Mouse (Mus musculus): Measurements from ENCODE around the gene Gm2310. TPM values are rescaled to one million over a fixed set of nuclear protein-coding genes. Genes with fewer than 3 reads are reported as not detected.
A peak's percentile ranks its signal among the peaks of the same experiment; 100 is the strongest.
"Not testable (repeated sequence)": the region's sequence is repeated elsewhere in the genome, so short reads cannot be mapped to it uniquely, and the experiment has no call there.

Gm2310 gene
- not detected in 2 replicates for polyA plus RNA-seq (2016; fragmentation: Nextera tagmentation; extraction: Ambion mirVana)

- not testable (repeated sequence) for H3K4me1 ChIP-seq; H3K27me3 ChIP-seq (ENCODE audit: poor library complexity, severe bottlenecking); H3K9me3 ChIP-seq; H3K36me3 ChIP-seq (replicated peaks); DNase-seq (ENCODE audit: extremely low spot score, low spot score); H3K4me3 ChIP-seq; H3K27ac ChIP-seq
Measured at GRCm38 (mm10) chr15:8519853-8520252, at the start of gene Gm2310. Gm2310 (minus strand) TSS chr15:8519953.

GRCm38 (mm10) chr15:8568645-8569528 is 49.1 kb upstream of the Gm2310 start:
- under 1% methylated on average over 61 of the region's 61 CpGs for WGBS
- no peaks in the 10 kb centered on the region for H3K36me3 ChIP-seq (replicated peaks)

GRCm38 (mm10) chr15:8568286-8568644 is 48.5 kb upstream of the Gm2310 start:
- Histone ChIP-seq H3K4me1 (peaks cover 15% of the 10 kb centered on the region), H3K27me3 (ENCODE audit: poor library complexity, severe bottlenecking) (peaks cover 36% of the 10 kb centered on the region), H3K4me3 (peak overlapping the region; percentile 68), H3K27ac (no peak overlapping the region), H3K36me3 (replicated peaks) (no peaks in the 10 kb centered on the region), H3K9me3 (no peaks in the 10 kb centered on the region)
- 3% methylated on average over 7 of the region's 7 CpGs for WGBS
- DNase-seq (ENCODE audit: extremely low spot score, low spot score) = no peak

More at GRCm38 (mm10) chr15:8568645-8569528, 49.1 kb upstream of the Gm2310 start:
- Histone ChIP-seq H3K4me3 (peak overlapping the region; percentile 68), H3K4me1 (peaks cover 15% of the 10 kb centered on the region), H3K27me3 (ENCODE audit: poor library complexity, severe bottlenecking) (peaks cover 36% of the 10 kb centered on the region), H3K27ac (peak overlapping the region; percentile 51), H3K9me3 (no peaks in the 10 kb centered on the region)
- DNase-seq (ENCODE audit: extremely low spot score, low spot score) = peak; percentile 73

- WGBS = 67% methylated on average over 6 of the region's 6 CpGs
- no peak overlapping the region for H3K27ac ChIP-seq
- no peaks in the 10 kb centered on the region for H3K36me3 ChIP-seq (replicated peaks)
- H3K4me3 ChIP-seq = no peak overlapping the region
- H3K9me3 ChIP-seq = no peaks in the 10 kb centered on the region
- peaks cover 23% of the 10 kb centered on the region for H3K27me3 ChIP-seq (ENCODE audit: poor library complexity, severe bottlenecking)
- peaks cover 15% of the 10 kb centered on the region for H3K4me1 ChIP-seq
- no peak for DNase-seq (ENCODE audit: extremely low spot score, low spot score)
Measured at GRCm38 (mm10) chr15:8565416-8565815, 45.7 kb upstream of the Gm2310 start.

- no peak overlapping the region for H3K4me3 ChIP-seq
- H3K9me3 ChIP-seq = no peaks in the 10 kb centered on the region
- H3K4me1 ChIP-seq = peaks cover 9% of the 10 kb centered on the region
- H3K27ac ChIP-seq = no peak overlapping the region
- DNase-seq (ENCODE audit: extremely low spot score, low spot score) = no peak
- peaks cover 17% of the 10 kb centered on the region for H3K27me3 ChIP-seq (ENCODE audit: poor library complexity, severe bottlenecking)
- WGBS = 91% methylated on average over 3 of the region's 3 CpGs
- no peaks in the 10 kb centered on the region for H3K36me3 ChIP-seq (replicated peaks)
Measured at GRCm38 (mm10) chr15:8564331-8564730, 44.6 kb upstream of the Gm2310 start.

GRCm38 (mm10) chr15:8563423-8564194 is 43.9 kb upstream of the Gm2310 start:
- Histone ChIP-seq H3K36me3 (replicated peaks) (no peaks in the 10 kb centered on the region), H3K27ac (no peak overlapping the region), H3K4me1 (peaks cover 6% of the 10 kb centered on the region), H3K4me3 (no peak overlapping the region), H3K27me3 (ENCODE audit: poor library complexity, severe bottlenecking) (peaks cover 14% of the 10 kb centered on the region), H3K9me3 (no peaks in the 10 kb centered on the region)
- no peak for DNase-seq (ENCODE audit: extremely low spot score, low spot score)
- WGBS = 86% methylated on average over 1 of the region's 1 CpGs

- no peak for DNase-seq (ENCODE audit: extremely low spot score, low spot score)
- Histone ChIP-seq H3K27me3 (ENCODE audit: poor library complexity, severe bottlenecking) (peaks cover 6% of the 10 kb centered on the region), H3K4me3 (no peak overlapping the region), H3K4me1 (no peaks in the 10 kb centered on the region; the same call in 1 of the 2 replicates), H3K9me3 (no peaks in the 10 kb centered on the region), H3K36me3 (replicated peaks) (no peaks in the 10 kb centered on the region), H3K27ac (no peak overlapping the region)
- WGBS = 90% methylated on average over 7 of the region's 7 CpGs
Measured at GRCm38 (mm10) chr15:8562776-8563175, 43.0 kb upstream of the Gm2310 start.

GRCm38 (mm10) chr15:8531201-8531600 is 11.4 kb upstream of the Gm2310 start:
- Histone ChIP-seq H3K9me3 (no peaks in the 10 kb centered on the region), H3K36me3 (replicated peaks) (no peaks in the 10 kb centered on the region), H3K27me3 (ENCODE audit: poor library complexity, severe bottlenecking) (no peaks in the 10 kb centered on the region), H3K4me1 (peaks cover 4% of the 10 kb centered on the region; the same call in 1 of the 2 replicates), H3K4me3 (no peak overlapping the region), H3K27ac (no peak overlapping the region)
- no peak for DNase-seq (ENCODE audit: extremely low spot score, low spot score)
- 71% methylated on average over 5 of the region's 5 CpGs for WGBS

- H3K36me3 ChIP-seq (replicated peaks) = no peaks in the 10 kb centered on the region
- H3K4me1 ChIP-seq = peaks cover 7% of the 10 kb centered on the region; the same call in 1 of the 2 replicates
- WGBS = 67% methylated on average over 5 of the region's 5 CpGs
- no peaks in the 10 kb centered on the region for H3K9me3 ChIP-seq
- no peak for DNase-seq (ENCODE audit: extremely low spot score, low spot score)
- no peak overlapping the region for H3K4me3 ChIP-seq
- H3K27me3 ChIP-seq (ENCODE audit: poor library complexity, severe bottlenecking) = no peaks in the 10 kb centered on the region
- no peak overlapping the region for H3K27ac ChIP-seq
Measured at GRCm38 (mm10) chr15:8512957-8513356, 6.8 kb downstream of the Gm2310 start.

- 80% methylated on average over 9 of the region's 9 CpGs for WGBS
- Histone ChIP-seq H3K36me3 (replicated peaks) (no peaks in the 10 kb centered on the region), H3K4me1 (peaks cover 7% of the 10 kb centered on the region; the same call in 1 of the 2 replicates), H3K27me3 (ENCODE audit: poor library complexity, severe bottlenecking) (no peaks in the 10 kb centered on the region), H3K27ac (no peak overlapping the region), H3K4me3 (no peak overlapping the region), H3K9me3 (no peaks in the 10 kb centered on the region)
- DNase-seq (ENCODE audit: extremely low spot score, low spot score) = no peak
Measured at GRCm38 (mm10) chr15:8511861-8512260, 7.9 kb downstream of the Gm2310 start.

GRCm38 (mm10) chr15:8502431-8502830 is 17.3 kb downstream of the Gm2310 start:
- no peak for DNase-seq (ENCODE audit: extremely low spot score, low spot score)
- WGBS = 95% methylated on average over 2 of the region's 2 CpGs
- no peak overlapping the region for H3K4me3 ChIP-seq
- H3K4me1 ChIP-seq = peaks cover 12% of the 10 kb centered on the region
- H3K36me3 ChIP-seq (replicated peaks) = no peaks in the 10 kb centered on the region
- no peaks in the 10 kb centered on the region for H3K27me3 ChIP-seq (ENCODE audit: poor library complexity, severe bottlenecking)
- no peaks in the 10 kb centered on the region for H3K9me3 ChIP-seq
- H3K27ac ChIP-seq = no peak overlapping the region

- H3K27ac ChIP-seq = no peak overlapping the region
- H3K36me3 ChIP-seq (replicated peaks) = no peaks in the 10 kb centered on the region
- 90% methylated on average over 6 of the region's 6 CpGs for WGBS
- no peaks in the 10 kb centered on the region for H3K9me3 ChIP-seq
- H3K27me3 ChIP-seq (ENCODE audit: poor library complexity, severe bottlenecking) = no peaks in the 10 kb centered on the region
- no peak overlapping the region for H3K4me3 ChIP-seq
- DNase-seq (ENCODE audit: extremely low spot score, low spot score) = no peak
- no peaks in the 10 kb centered on the region for H3K4me1 ChIP-seq
Measured at GRCm38 (mm10) chr15:8485261-8485660, 34.5 kb downstream of the Gm2310 start.
